Mouse (Mus musculus) embryonic facial prominence, embryonic 14.5 days (tissue): ENCODE measurements around the gene Hint1. TPM values are rescaled to one million over a fixed set of nuclear protein-coding genes. Genes with fewer than 3 reads are reported as not detected.
"Not testable (repeated sequence)": the region's sequence is repeated elsewhere in the genome, so short reads cannot be mapped to it uniquely, and the experiment has no call there.

Experiments used
- ATAC-seq: fragments of 200-750 bp; cut with Nextera tagmentation; 2 replicates; pipeline ENCODE4 v1.8.0; 2017; ENCODE audit warnings: low read depth, moderate number of reproducible peaks, moderate TSS enrichment
- DNase-seq: peaks from one replicate; pipeline ENCODE4 v3.0.0-alpha.2; 2015; ENCODE audit warnings: low spot score
- H3K27ac ChIP-seq: fragments of 300-500 bp; sonication (generic); replicated peaks from 2 replicates; pipeline ENCODE4 v1.5.1; 2014; ENCODE audit warnings: low read depth, mild to moderate bottlenecking, low read length, moderate library complexity
- H3K27me3 ChIP-seq: fragments of 300-500 bp; sonication (generic); replicated peaks from 2 replicates; pipeline ENCODE4 v1.6.1; 2014; ENCODE audit warnings: low read length; ENCODE audit not compliant: control insufficient read depth, insufficient read depth
- H3K36me3 ChIP-seq: fragments of 300-500 bp; sonication (generic); 2 replicates; pipeline ENCODE4 v1.6.1; 2014; ENCODE audit warnings: low read length, mixed read lengths; ENCODE audit not compliant: control insufficient read depth, insufficient read depth
- H3K4me1 ChIP-seq: fragments of 300-500 bp; sonication (generic); 2 replicates; pipeline ENCODE4 v1.6.1; 2014; ENCODE audit warnings: antibody characterized with exemption, low read length; ENCODE audit not compliant: control insufficient read depth, insufficient read depth
- H3K4me2 ChIP-seq: fragments of 300-500 bp; sonication (generic); 2 replicates; pipeline ENCODE4 v1.6.1; 2014; ENCODE audit warnings: low read depth, mild to moderate bottlenecking, low read length, moderate library complexity, mixed read lengths
- H3K4me3 ChIP-seq: fragments of 300-500 bp; sonication (generic); 2 replicates; pipeline ENCODE4 v1.5.1; 2014; ENCODE audit warnings: low read depth, mild to moderate bottlenecking, low read length
- H3K9ac ChIP-seq: fragments of 300-500 bp; sonication (generic); 2 replicates; pipeline ENCODE4 v1.6.1; 2014; ENCODE audit warnings: low read depth, mild to moderate bottlenecking, low read length, moderate library complexity, mixed read lengths
- H3K9me3 ChIP-seq: fragments of 300-500 bp; sonication (generic); 2 replicates; pipeline ENCODE4 v1.6.1; 2016; ENCODE audit warnings: low read length; ENCODE audit not compliant: control insufficient read depth
- WGBS: fragments of 180-500 bp; shearing (Covaris S2); extraction: QIAGEN DNeasy Blood & Tissue Kit; methylation state at CpG from one replicate; pipeline ENCODE4 v1.1.7; 2014; 5-methylcytosine and 5-hydroxymethylcytosine counted together
- polyA plus RNA-seq: library from polyadenylated mRNA; unstranded; fragments of >200 nt; fragmentation: Nextera tagmentation; extraction: Ambion mirVana; gene quantifications from 2 replicates; pipeline ENCODE4 v1.2.1, GENCODE M21; 2014

Gene Hint1
- polyA plus RNA-seq, 1 experiment from 2014 or later, result 620 TPM

DNA sequence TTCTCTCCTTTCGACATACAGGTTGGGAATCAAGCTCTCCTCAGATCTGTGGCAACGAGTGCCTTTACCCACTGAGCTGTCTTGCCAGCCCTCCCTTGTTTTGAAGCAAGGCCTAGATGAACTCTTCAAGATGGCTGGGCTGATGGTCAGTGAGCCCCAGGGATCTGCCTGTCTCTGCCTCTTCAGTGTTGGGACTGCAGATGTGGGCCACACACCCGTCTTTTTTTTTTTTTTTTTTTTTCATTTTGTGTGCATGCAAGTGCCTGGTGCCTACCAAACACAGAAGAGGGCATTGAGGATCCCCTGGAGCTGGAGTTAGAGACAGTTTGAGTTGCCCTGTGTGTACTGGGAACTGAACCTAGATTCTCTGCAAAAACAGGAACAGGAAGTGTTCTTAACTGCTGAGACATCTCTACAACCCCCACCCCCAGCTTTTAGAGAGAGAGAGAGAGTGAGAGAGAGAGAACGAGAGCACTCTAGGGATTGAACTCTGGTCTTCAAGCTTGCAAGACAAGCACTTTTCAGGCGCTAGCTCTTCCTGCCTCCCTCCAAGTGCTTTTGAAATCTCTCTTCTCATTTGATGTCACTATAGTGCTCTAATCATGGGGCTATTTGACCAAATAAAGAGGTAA, 18.1 kb downstream of the Hint1 start:
- 79% methylated on average over 5 of the region's 5 CpGs for WGBS
- Histone ChIP-seq H3K27me3 (no peaks in the 10 kb centered on the region), H3K9ac (no peak overlapping the region), H3K4me3 (no peak overlapping the region), H3K4me1 (peaks cover 6% of the 10 kb centered on the region), H3K36me3 (no peaks in the 10 kb centered on the region), H3K4me2 (no peak overlapping the region), H3K27ac (no peak overlapping the region), H3K9me3 (no peaks in the 10 kb centered on the region)
- ATAC-seq, result no peak
- DNase-seq, result no peak

DNA sequence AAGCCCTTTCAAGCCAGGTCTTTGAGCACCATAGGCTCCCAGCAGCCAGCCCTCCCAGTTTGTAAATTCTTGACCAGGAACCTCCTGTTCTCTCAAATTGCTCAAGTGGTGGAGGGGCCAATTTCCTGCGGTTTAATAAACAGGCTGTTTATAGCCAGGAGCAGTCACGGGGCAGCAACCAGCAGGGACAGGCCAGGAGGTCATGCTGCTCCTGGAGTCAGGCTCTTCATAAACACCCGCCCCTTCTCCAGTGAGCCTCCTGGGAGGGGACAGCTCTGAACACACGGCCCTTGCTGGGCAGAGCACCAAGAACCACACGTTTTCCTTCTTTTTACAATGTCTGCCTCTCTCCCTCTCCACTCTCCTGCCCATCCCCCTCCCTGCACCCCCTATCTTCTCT, 18.8 kb downstream of the Hint1 start:
- peak; percentile 46 for DNase-seq
- 8% methylated on average over 5 of the region's 5 CpGs for WGBS
- no peak for ATAC-seq
- Histone ChIP-seq H3K36me3 (no peaks in the 10 kb centered on the region), H3K9ac (no peak overlapping the region), H3K27me3 (no peaks in the 10 kb centered on the region), H3K9me3 (no peaks in the 10 kb centered on the region), H3K4me1 (peaks cover 6% of the 10 kb centered on the region), H3K4me2 (no peak overlapping the region), H3K27ac (no peak overlapping the region), H3K4me3 (no peak overlapping the region)

DNA sequence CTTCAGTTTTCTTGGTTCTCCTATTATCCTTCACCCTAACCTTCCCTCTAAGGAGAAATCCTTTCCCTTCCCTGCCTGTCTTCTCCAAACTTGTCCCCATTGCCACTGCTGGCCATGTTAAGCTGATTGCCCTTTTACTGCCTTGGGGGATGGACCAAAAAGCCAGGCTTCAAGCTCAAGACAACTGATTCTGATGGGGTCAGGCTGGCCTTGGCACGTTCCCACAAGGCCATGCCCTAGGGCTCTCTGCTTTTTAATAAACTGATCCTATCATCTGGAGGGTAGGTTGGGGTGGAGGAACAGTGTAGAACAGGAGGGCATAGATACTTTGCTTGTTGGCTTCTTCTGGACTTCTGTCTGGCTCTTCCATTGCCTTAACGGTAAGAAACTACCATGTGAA, 19.2 kb downstream of the Hint1 start:
- Histone ChIP-seq H3K4me3 (no peak overlapping the region), H3K4me1 (peaks cover 6% of the 10 kb centered on the region), H3K27me3 (no peaks in the 10 kb centered on the region), H3K9me3 (no peaks in the 10 kb centered on the region), H3K9ac (no peak overlapping the region), H3K4me2 (no peak overlapping the region), H3K36me3 (no peaks in the 10 kb centered on the region), H3K27ac (no peak overlapping the region)
- ATAC-seq, result no peak
- 87% methylated on average over 2 of the region's 2 CpGs for WGBS
- DNase-seq, result no peak

DNA sequence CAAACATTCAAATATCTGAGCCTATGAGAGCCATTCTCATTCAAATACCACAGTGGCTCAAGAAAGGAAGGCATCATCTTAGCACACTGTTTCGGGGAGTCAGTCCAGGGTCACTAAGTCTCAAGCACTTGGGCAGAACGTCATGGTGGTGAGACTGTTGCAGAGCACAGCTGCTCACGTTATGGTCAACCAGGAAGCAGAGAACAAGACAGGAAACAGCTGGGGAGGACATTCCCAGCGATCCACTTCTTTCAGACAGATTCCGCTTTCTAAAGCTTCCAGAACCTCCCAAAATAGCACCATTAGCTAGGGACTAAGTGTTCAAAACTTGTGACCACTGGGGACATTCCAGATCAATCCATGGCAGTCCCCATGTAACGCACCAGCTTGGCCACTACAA, 21.7 kb downstream of the Hint1 start:
- Histone ChIP-seq H3K4me1 (peaks cover 2% of the 10 kb centered on the region), H3K27me3 (no peaks in the 10 kb centered on the region), H3K4me2 (no peak overlapping the region), H3K27ac (no peak overlapping the region), H3K36me3 (no peaks in the 10 kb centered on the region), H3K4me3 (no peak overlapping the region), H3K9ac (no peak overlapping the region), H3K9me3 (no peaks in the 10 kb centered on the region)
- no peak for ATAC-seq
- no peak for DNase-seq
- 76% methylated on average over 6 of the region's 6 CpGs for WGBS

DNA sequence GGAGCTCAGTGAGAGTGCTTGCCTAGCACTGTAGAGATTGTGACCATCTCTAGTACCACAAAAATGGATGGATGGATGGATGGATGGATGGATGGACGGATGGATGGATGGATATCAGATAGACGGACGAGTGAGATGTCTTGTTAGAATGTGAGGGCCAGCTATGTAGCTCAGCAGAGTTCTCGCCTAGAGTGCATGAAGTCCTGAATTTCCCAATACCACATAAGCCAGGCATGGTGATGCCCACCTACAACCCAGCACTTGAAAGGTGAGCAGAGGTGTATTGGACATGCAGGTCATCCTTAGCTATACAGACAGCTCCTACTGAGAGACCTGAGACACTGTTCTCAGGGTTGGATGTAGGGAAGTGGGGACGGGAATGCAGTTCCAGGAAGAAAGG, 25.2 kb downstream of the Hint1 start:
- no peaks in the 10 kb centered on the region for H3K9me3 ChIP-seq
- H3K9ac ChIP-seq, result no peak overlapping the region
- no peaks in the 10 kb centered on the region for H3K27me3 ChIP-seq
- no peak overlapping the region for H3K4me2 ChIP-seq
- ATAC-seq (no peak), DNase-seq (no peak)
- no peaks in the 10 kb centered on the region for H3K36me3 ChIP-seq
- H3K4me3 ChIP-seq, result no peak overlapping the region
- 84% methylated on average over 5 of the region's 5 CpGs for WGBS
- H3K27ac ChIP-seq, result no peak overlapping the region
- no peaks in the 10 kb centered on the region for H3K4me1 ChIP-seq

DNA sequence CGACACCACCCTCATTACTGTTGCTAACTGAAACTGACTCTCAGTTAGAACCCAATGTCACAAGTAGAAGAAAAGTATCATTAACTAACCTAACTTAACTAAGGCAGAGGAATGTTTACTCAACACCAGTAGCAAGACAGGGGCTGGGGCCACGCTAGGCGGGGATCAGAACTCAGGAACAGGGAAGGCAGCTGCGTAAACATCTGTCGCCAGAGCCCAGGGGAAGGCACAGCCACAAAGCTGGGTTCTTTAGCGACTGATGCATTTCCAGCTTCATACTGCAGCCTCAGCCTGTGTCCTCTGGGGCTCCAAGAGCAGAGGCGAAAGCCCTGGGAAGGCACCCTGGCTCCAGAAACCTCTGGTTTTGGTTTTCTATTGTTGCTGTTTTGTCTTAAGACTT, 25.9 kb downstream of the Hint1 start:
- no peaks in the 10 kb centered on the region for H3K4me1 ChIP-seq
- no peaks in the 10 kb centered on the region for H3K36me3 ChIP-seq
- no peak for DNase-seq
- H3K4me2 ChIP-seq, result no peak overlapping the region
- no peak overlapping the region for H3K27ac ChIP-seq
- H3K9ac ChIP-seq, result 0 out of 2 replicates have a peak overlapping the region, but pooled peaks have one; percentile 15
- H3K9me3 ChIP-seq, result no peaks in the 10 kb centered on the region
- H3K27me3 ChIP-seq, result no peaks in the 10 kb centered on the region
- no peak for ATAC-seq
- WGBS, result 37% methylated on average over 7 of the region's 7 CpGs
- H3K4me3 ChIP-seq, result no peak overlapping the region

DNA sequence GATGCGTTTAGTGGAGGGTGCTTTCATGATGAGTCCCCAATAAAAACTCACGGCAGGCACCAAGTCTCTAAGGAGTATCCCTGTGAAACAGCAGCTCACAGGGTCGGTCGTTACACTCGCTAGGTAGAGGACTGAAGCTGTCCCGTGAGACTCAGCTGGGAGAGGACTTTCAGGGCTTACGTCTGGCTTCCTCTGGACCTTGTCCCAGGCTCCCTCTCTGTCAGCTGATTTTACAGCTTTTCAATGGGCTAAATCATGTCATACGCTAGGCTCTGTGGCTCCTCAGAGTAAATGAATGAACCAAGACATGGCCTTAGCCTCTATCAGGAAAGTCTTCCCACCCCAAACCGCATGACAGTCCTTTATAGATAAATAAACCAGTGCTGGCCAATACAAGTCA, 28.4 kb downstream of the Hint1 start:
- WGBS, result 62% methylated on average over 9 of the region's 9 CpGs
- Histone ChIP-seq H3K4me2 (no peak overlapping the region), H3K4me3 (no peak overlapping the region), H3K27ac (no peak overlapping the region), H3K9me3 (no peaks in the 10 kb centered on the region), H3K9ac (no peak overlapping the region), H3K27me3 (no peaks in the 10 kb centered on the region), H3K36me3 (no peaks in the 10 kb centered on the region), H3K4me1 (no peaks in the 10 kb centered on the region)
- DNase-seq (no peak), ATAC-seq (no peak)

DNA sequence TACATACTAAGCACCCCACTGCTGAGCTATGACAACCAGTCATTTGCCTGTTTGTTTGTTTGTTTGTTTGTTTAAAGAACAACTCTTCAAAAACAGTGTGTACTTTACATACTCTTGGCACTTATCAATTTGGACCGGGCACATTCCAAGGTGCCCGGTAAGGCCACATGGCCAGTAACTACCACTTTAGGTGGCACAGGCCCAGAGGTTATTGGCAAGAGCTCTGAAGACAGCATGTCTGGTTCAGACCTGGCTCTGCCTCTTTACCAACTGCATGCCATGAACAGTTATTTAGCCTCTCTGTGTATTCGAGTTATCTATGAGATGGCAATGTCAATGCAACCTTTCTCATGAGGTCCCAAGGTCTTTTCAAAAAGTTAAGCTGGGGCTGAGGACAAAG, 30.5 kb downstream of the Hint1 start:
- 85% methylated on average over 3 of the region's 3 CpGs for WGBS
- not testable (repeated sequence) for H3K4me2 ChIP-seq, H3K4me1 ChIP-seq, H3K9me3 ChIP-seq, H3K27me3 ChIP-seq, H3K27ac ChIP-seq, H3K9ac ChIP-seq, H3K4me3 ChIP-seq, ATAC-seq, H3K36me3 ChIP-seq, DNase-seq

DNA sequence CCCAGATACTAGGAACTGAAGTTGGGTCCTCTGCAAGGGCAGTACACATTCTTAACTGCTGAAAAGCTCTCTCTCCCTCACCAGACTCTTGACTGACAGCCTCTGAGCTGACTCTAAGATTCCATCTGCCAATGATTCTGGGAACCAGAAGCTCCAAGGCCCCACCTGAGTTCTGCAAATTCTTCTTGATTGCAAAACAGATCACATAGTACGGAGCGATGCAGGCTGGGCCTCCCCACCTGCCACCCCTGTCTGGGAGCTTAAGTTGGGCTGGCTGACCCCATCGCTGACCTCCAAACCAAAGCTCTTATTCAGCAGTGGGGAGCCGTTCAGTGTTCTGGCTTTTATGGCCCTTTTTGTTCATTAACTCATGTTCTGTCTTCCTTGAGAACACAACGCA, 31.3 kb downstream of the Hint1 start:
- Histone ChIP-seq H3K27me3 (no peaks in the 10 kb centered on the region), H3K9ac (no peak overlapping the region), H3K4me2 (no peak overlapping the region), H3K4me3 (no peak overlapping the region), H3K36me3 (no peaks in the 10 kb centered on the region), H3K27ac (no peak overlapping the region), H3K9me3 (no peaks in the 10 kb centered on the region), H3K4me1 (no peaks in the 10 kb centered on the region)
- 62% methylated on average over 5 of the region's 5 CpGs for WGBS
- no peak for DNase-seq
- ATAC-seq, result no peak
